Mouse (Mus musculus) layer of hippocampus, adult 8-10 months (tissue): ENCODE measurements around the gene Slc35e3. TPM values are rescaled to one million over a fixed set of nuclear protein-coding genes. Genes with fewer than 3 reads are reported as not detected.

ENCODE experiments used
- DNase-seq, 2 experiments: peaks; one replicate each; pipeline ENCODE4 v3.0.0; 2022; ENCODE audit warnings: low spot score in 2 of 2
- total RNA-seq, 4 experiments: library from RNA; stranded (reverse); gene quantifications; 2 replicates each; pipeline ENCODE4 v1.2.4; 2022

The Slc35e3 gene
- total RNA-seq = 10 to 100 TPM; 29.7 to 33.1 (median 31.9) TPM

- DNase-seq = peak; percentile 87 to 91
Observed at GRCm38 (mm10) chr10:117746297-117746883, at the start of gene Slc35e3. TSS of gene Slc35e3 (minus strand) at chr10:117746365.

- DNase-seq = no peak
Observed at GRCm38 (mm10) chr10:117795206-117795605, 49.0 kb upstream of the Slc35e3 start.

GRCm38 (mm10) chr10:117793436-117794030, 47.4 kb upstream of the Slc35e3 start:
- no peak for DNase-seq

- peak; percentile 99 to 100 for DNase-seq
Observed at GRCm38 (mm10) chr10:117792141-117793091, 46.3 kb upstream of the Slc35e3 start, which contains the start of gene Nup107. TSS of gene Nup107 (minus strand) at chr10:117792705.

- DNase-seq = no peak
Observed at GRCm38 (mm10) chr10:117791171-117791470, 45.0 kb upstream of the Slc35e3 start.

GRCm38 (mm10) chr10:117790421-117791170, 44.4 kb upstream of the Slc35e3 start:
- DNase-seq = no peak

GRCm38 (mm10) chr10:117790011-117790410, 43.8 kb upstream of the Slc35e3 start:
- no peak for DNase-seq

GRCm38 (mm10) chr10:117784646-117785045, 38.5 kb upstream of the Slc35e3 start:
- DNase-seq = no peak

- DNase-seq = no peak
Observed at GRCm38 (mm10) chr10:117783786-117784420, 37.7 kb upstream of the Slc35e3 start.

GRCm38 (mm10) chr10:117782491-117783260, 36.5 kb upstream of the Slc35e3 start:
- no peak for DNase-seq

GRCm38 (mm10) chr10:117782056-117782455, 35.9 kb upstream of the Slc35e3 start:
- DNase-seq = no peak

GRCm38 (mm10) chr10:117781021-117781725, 35.0 kb upstream of the Slc35e3 start:
- no peak for DNase-seq

- no peak for DNase-seq
Observed at GRCm38 (mm10) chr10:117780306-117780911, 34.2 kb upstream of the Slc35e3 start.

GRCm38 (mm10) chr10:117779581-117780305, 33.6 kb upstream of the Slc35e3 start:
- no peak for DNase-seq

- DNase-seq = no peak
Observed at GRCm38 (mm10) chr10:117778951-117779350, 32.8 kb upstream of the Slc35e3 start.

- DNase-seq = no peak
Observed at GRCm38 (mm10) chr10:117778328-117778910, 32.3 kb upstream of the Slc35e3 start.

GRCm38 (mm10) chr10:117777501-117778327, 31.5 kb upstream of the Slc35e3 start:
- no peak for DNase-seq
